Mouse (Mus musculus) left cerebral cortex, adult 8-10 months (tissue): ENCODE data around the gene Fgfr2. TPM values are rescaled to one million over a fixed set of nuclear protein-coding genes. Genes with fewer than 3 reads are reported as not detected.

Experiments used
- DNase-seq, 2 experiments: peaks; one replicate each; pipeline ENCODE4 v3.0.0; 2022; ENCODE audit warnings: low spot score in 2 of 2
- total RNA-seq, 4 experiments: library from RNA; stranded (reverse); gene quantifications; 2 replicates each; pipeline ENCODE4 v1.2.4; 2022

Gene Fgfr2
- total RNA-seq, 4 experiments from 2014 or later: 50.6 to 73.1 (median 64.8) TPM

GRCm38 (mm10) chr7:132890201-132890600, 232.9 kb downstream of the Fgfr2 start:
- DNase-seq: no peak

DNA sequence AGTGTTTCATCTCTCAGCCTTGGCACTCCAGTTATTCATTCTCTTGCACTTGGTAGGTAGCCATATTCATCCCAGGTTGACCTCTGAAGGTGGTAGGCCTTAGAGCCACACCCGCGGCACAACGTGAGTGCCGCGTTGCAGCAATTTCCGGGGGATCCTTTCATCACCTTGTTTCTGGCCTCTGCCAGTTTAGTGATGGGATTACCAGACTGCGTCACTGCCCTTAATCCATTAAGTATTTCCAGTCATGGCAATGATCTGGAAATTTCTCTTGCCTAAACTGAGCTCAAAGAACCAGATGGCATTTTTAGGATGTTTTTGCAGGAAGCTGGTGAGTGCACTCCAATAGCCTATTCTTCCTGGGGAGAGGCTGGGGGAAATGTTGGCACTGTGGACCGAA, 233.5 kb downstream of the Fgfr2 start:
- no peak for DNase-seq

DNA sequence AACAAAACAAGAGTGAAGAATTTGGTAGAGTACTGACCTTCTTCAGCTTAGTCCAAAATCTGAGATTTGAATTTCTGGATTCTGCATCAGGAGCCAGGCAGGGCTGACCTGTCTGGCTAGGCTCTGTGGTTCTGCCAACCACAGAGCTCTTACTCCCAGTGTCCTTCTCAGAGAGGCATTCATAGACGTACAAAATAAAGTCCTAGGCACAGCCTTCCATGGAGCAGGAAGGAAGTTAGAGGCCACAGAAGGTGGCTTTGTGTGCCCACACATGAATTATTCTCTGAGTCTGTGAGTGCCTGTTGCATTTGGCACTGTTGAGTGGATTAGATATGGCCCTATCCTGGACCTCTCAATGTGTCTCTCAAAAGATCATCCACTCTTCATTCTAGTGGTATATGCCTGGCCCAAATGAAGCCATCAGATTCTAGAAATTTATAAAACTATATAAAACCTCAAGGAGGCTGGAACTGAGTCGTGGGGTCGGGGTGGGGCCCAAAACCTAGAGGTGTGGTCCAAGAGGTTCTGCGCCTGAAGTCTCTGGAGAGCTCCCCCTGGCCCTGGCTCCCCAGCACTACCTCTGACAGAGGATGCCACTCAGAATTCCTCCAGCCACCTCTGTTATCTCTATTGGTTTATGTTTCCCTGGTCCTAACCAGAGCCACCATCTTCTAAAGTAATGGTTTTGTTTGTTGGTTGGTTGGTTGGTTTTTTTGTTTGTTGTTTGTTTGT, 234.5 kb downstream of the Fgfr2 start:
- DNase-seq: no peak

DNA sequence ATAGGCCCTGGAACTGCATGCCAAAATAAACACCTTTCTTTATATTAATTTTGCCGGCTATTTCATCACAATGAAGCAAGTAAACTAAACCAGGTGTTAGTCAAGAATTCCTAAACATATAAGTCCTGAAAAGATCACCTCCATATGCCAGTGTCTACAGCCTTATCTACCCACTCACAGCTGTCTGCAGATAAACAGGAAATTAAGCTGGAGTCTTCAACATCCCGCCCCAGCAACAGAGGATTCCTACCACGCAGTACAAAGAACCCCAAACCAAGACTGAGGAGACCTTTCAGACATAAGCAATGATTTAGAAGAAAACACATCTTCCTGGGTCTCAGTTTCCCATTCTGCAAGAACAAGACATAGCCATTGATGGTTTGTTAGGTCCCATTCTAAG, 235.1 kb downstream of the Fgfr2 start:
- no peak for DNase-seq

GRCm38 (mm10) chr7:132887019-132887804, 235.9 kb downstream of the Fgfr2 start:
- no peak for DNase-seq

DNA sequence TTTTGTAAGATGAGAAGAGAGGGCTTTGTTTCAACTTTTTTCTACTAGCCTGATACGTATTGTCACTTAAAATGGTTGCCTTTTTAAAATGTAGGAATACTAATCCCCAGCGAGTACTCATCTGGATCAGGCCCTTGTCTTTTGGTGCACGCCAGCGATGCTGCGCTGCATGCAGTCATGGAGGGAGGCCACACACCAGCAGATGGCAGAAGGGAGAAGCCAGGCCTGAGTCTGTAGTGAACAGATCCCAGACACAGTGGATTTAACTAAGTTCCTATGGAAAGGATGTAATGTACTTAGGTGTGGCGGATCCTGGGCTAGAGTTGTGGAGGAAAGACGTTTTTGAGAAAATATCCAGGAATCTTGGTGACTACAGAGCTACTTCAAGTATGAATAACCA, 239.1 kb downstream of the Fgfr2 start:
- DNase-seq: no peak

- no peak for DNase-seq
Observed at GRCm38 (mm10) chr7:132882343-132882742, 240.8 kb downstream of the Fgfr2 start.

GRCm38 (mm10) chr7:132880276-132880675, 242.9 kb downstream of the Fgfr2 start:
- no peak for DNase-seq

GRCm38 (mm10) chr7:132875391-132876086, 247.6 kb downstream of the Fgfr2 start:
- no peak for DNase-seq

GRCm38 (mm10) chr7:132873043-132873442, 250.1 kb downstream of the Fgfr2 start:
- no peak for DNase-seq

GRCm38 (mm10) chr7:132866316-132866715, 256.8 kb downstream of the Fgfr2 start:
- DNase-seq: no peak

DNA sequence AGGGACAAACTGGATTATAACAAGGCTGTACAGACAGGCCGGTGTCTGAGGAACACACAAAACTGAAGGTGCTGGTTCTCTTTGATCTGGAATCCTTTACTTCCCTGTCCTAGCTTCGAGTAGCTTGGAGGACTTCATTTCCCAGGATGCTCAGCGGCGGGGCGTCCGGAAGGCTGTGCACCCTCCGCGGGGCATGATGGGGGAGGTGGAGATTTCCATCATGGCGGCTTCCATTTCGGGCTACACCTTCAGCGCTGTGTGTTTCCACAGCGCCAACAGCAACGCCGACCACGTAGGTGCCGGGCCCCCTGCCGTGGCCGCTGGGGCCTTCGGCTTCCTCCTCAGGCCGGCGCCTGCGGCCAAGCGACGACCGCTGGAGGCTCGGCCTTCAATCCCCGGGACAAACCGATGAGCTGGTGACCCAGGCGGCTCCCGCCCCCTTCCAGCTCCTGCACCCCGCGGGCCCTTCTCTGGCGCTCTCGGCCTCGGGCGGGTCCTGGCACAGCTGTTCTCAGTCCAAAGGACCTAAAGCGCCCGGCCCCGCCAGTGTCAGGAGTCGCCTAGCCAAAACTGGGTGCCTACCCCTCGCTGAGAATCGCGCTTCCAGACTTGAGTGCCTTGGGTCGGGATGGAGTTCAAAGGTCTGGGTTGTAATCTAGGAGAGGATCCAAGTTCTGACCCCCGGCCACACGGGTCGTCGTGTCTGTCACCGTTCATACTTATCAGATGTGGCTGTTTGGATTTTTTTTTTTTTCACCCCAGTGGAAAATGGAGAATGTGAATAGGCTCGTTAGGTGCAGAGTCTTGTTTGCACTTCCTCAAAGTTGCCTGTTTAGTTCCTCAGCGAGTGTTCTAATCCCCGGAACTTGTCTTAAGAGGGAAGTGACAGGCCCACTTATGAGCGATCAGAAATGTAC, 263.9 kb downstream of the Fgfr2 start, which contains the start of gene Abraxas2:
TSS of gene Abraxas2 (plus strand) at position 184 of the 917 bp plus-strand sequence.
- peak; percentile 77 to 81 for DNase-seq

DNA sequence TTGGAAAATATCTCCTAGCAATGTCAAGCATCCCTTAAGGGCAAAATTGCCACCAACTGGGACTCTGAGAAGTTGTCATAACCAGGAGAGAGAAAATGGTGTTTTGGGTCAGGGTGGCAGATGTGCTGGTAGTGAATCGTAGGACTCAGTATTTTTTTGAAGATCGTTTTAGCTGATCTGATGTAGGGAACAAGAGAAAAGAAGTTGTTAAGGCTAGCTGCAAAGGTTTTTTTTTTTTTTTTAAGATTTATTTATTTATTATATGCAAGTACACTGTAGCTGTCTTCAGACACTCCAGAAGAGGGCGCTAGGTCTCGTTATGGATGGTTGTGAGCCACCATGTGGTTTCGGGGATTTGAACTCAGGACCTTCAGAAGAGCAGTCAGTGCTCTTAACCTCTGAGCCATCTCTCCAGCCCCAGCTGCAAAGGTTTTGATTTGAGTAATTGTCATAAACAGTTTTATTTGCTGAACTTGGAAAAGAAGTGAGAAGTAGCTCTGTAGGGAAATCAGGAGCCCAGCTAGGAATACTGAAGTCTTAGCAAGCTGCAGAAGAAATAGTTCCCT, 265.0 kb downstream of the Fgfr2 start:
- DNase-seq: no peak

- DNase-seq: no peak
Observed at GRCm38 (mm10) chr7:132856083-132856482, 267.1 kb downstream of the Fgfr2 start.

GRCm38 (mm10) chr7:132853946-132854345, 269.2 kb downstream of the Fgfr2 start:
- no peak for DNase-seq

DNA sequence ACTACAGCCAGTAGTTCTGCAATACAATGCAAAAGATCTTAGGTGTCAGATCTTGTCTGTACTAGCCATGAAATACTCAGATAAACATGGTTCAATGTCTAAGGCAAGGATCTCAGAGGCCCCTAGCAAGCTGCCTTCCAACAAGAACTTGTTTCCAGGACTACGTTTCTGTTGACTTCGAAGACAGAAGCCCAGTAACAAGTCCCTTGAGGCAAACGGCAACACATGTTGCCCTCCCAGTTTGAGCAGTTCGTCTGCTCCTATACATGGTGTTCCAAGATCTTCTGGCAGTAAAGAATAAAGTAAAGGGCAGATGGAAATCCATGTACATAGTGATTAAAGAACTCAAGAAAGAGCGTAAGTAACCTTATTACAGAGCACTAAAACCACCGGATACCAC, 269.8 kb downstream of the Fgfr2 start:
- no peak for DNase-seq

DNA sequence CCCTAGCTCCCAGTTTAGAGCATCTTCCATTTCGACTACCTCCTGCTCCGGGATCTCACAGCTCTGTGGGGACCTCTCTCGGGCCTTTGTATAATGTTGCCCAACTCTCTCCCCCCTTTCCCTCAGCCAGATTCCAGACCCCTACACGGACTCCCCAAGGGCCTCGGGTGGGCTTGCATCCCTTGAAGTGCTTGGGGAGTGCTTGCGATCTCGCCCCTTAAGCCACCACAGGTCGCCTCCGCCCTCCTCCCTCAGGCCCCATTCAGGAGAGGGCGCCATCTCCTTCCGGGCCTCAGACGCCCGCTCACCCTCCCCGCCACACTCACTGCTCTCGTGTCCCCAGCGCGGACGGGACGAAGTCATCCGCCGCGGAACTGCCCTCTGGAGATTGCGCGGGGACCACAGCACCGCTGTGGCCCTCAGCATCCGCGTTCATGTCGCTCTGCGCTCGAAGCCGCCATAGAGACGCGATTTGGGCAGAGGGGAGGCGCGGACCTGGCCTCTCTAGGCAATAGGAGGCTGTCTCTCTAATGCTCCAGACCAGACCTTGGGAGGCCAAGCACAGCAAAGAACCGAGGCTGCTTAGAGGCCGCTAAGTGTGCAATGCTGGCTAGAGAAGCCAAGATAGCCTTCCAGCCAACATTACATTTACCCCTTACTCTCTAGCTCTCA, 270.8 kb downstream of the Fgfr2 start, which contains the start of gene Eef1akmt2:
TSS of gene Eef1akmt2 (minus strand) at position 501 of the 672 bp plus-strand sequence.
- peak; percentile 72 to 74 for DNase-seq

DNA sequence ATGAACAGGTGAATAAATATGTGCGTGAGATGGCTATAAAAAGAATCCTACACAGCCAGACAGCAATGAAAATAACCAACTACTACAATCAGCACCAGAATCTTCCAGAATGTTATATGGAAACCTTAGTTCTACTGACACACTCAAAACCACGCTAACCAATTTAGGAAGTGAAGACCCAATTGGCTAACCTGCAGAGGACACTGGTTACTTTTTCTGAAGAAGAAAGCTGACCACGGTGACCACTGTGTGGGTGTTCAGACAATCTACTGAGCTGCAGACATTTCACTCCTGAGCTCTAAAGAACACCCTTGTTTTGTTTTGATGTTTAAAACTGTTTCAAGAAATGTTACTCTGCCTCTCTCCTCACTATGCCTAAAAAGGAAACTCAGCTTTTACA, 280.0 kb downstream of the Fgfr2 start:
- no peak for DNase-seq

DNA sequence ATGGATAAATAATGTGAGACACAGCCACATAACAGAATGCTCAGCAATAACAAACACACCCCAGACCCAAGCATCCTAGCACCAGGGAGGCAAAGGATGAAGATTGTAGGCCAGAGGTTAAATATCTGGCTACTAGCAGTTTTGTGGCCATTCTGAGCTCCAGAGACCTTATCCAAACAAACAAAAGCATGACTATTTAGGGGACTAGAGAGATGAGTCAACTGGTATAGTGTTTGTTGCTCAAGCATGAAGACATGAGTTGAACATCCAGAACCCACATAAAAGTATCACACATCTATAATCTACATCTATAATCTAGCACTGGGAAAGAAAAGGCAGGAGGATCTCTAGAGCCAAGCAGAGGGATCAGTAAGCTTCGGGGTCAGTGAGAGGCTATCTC, 280.7 kb downstream of the Fgfr2 start:
- no peak for DNase-seq

- DNase-seq: no peak
Observed at GRCm38 (mm10) chr7:132841287-132841686, 281.9 kb downstream of the Fgfr2 start.
